Mouse (Mus musculus): ENCODE measurements at regions not wholly inside any gene's neighbourhood (a gene's known extent, or its start where the extent isn't known, plus 50 kb on each side); places are given as distances from the start of the nearest gene placed in this dataset.

- TF ChIP-seq REST (IDR thresholded peaks at IDR 0.05; ENCODE audit: insufficient read depth, insufficient read length) (no peak), POLR2A (IDR thresholded peaks at IDR 0.05; ENCODE audit: insufficient read length, low read depth) (no peak)
Observed at GRCm38 (mm10) chr3:37801551-37801950, 77.3 kb upstream of the Gm5148 start.

Data from myocyte (in vitro differentiated cells).